8 mouse cellular contexts compared by ENCODE assay signal in the genomic region with DNA sequence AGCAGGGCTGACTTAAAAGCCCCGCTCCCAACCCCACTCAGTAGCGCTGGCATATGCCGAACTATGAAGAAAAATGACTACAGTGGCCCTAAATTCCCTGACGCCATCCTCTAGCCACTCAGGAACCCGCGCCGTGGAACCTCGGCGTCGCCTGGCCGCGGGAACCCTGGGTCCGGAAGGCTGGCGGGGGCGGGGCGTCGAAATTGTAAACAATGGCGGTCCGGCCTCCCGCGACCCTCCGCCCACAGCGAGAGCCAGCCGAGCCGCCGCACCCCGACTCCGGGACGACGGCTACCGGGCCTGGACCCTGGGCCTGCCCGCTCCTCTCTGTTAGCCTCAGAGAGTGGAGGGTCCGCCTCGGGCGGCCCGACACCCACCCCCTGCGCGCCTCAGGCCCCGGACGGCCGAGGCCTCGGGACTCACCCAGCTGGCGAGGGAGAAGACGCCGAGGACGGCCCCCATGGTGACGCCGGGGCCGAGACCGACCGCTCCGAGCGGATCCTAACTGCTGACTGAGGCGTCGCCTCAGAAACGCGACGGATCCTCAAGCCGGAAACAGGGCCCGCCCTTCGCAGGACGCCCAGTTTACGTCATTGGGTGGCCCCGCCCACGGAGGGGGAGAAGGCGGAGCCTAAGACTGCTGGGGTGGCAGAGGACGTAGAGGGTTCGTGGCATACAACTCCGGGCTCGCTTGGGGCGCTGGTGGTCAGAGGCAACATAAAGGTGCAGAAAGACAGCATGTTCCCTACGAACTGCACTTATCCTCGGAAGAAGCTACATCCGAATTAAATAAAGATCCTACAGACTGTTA. TPM values are rescaled to one million over a fixed set of nuclear protein-coding genes. Genes with fewer than 3 reads are reported as not detected.
DNase-seq lines count a peak whose midpoint lies in the region; ATAC-seq and TF ChIP-seq lines count a peak whose summit lies in the region.

A gene (minus strand): TSS at position 557 of the 811 bp plus-strand sequence.

- H3K4me3 ChIP-seq in hindbrain, embryonic 14.5 days (replicated peaks; ENCODE audit: low read length) = peak within 1 kb of the TSS; percentile 75

- ATAC-seq in Patski = peak; percentile 96
- ATAC-seq in hindbrain, embryonic 14.5 days (ENCODE audit: low FRiP score) = peak; percentile 97

- peak; percentile 60 for TF ChIP-seq CTCF in Patski (IDR thresholded peaks at IDR 0.05)

- peak; percentile 72 for DNase-seq in Patski (ENCODE audit: low read depth, low spot score)
- DNase-seq in cerebellum, postnatal 14 days = peak; percentile 99
- peak; percentile 95 to 98 for DNase-seq in frontal cortex, postnatal 25 days (ENCODE audit: low spot score in 2 of 2)
- DNase-seq in hindbrain, embryonic 14.5 days (ENCODE audit: low spot score) = peak; percentile 99
- DNase-seq in layer of hippocampus, postnatal 36 days = peak; percentile 99
- peak; percentile 99 for DNase-seq in lung, postnatal 36 days
- peak; percentile 99 for DNase-seq in retina, postnatal 1 day
- DNase-seq in urinary bladder, adult 18-20 months (ENCODE audit: low spot score in 2 of 2) = peak; percentile 99 to 100

- in situ Hi-C loops in Patski (cut with MboI; ENCODE audit: low pct_unique_long_range_greater_than_20kb) = no loop called here

- peak within 1 kb of the TSS; percentile 90 for H3K27ac ChIP-seq in hindbrain, embryonic 14.5 days

- WGBS in hindbrain, embryonic 14.5 days = under 1% methylated on average over 74 of the region's 74 CpGs

- no peaks in the 10 kb centered on the region for H3K27me3 ChIP-seq in Patski
- no peaks in the 10 kb centered on the region for H3K27me3 ChIP-seq in hindbrain, embryonic 14.5 days (ENCODE audit: control insufficient read depth, insufficient read depth, low read length)

- 0 out of 2 replicates have a peak, but pooled peaks cover under 1% of the 10 kb centered on the region for H3K9me3 ChIP-seq in hindbrain, embryonic 14.5 days (ENCODE audit: control insufficient read depth, low read length)

- H3K36me3 ChIP-seq in hindbrain, embryonic 14.5 days (replicated peaks; ENCODE audit: control insufficient read depth, insufficient read depth) = 0 out of 2 replicates have a peak, but pooled peaks cover 3% of the 10 kb centered on the region

- H3K4me1 ChIP-seq in hindbrain, embryonic 14.5 days (replicated peaks; ENCODE audit: control insufficient read depth, insufficient read depth, low read length) = peaks cover 18% of the 10 kb centered on the region

- H3K9ac ChIP-seq in hindbrain, embryonic 14.5 days = peak within 1 kb of the TSS; percentile 84

- CTCF ChIA-PET in Patski (lab: Charles Lee) = interaction anchor here (1.0 to 3.1 kb wide), 5 partner anchors 12 to 74 kb away, joined by 3 to 16 read pairs (median 5); a partner anchor contains a TSS

- peak within 1 kb of the TSS; percentile 64 for H3K4me2 ChIP-seq in hindbrain, embryonic 14.5 days (replicated peaks)

- POLR2A ChIA-PET in Patski (lab: Charles Lee) = interaction anchor here (0.8 to 1.4 kb wide), 3 partner anchors 16 to 27 kb away, joined by 3 to 4 read pairs (median 3); no protein-coding TSS in a partner anchor

RNA-seq across cellular contexts. Expression of the gene that starts here (rescaled TPM):
- 238 TPM for polyA plus RNA-seq in Patski (2021)
- 42.1 and 45.1 TPM in 2 replicates for polyA plus RNA-seq in hindbrain, embryonic 14.5 days (2014; fragmentation: Nextera tagmentation; extraction: Ambion mirVana)
- total RNA-seq in layer of hippocampus, postnatal 36 days (2021) = 100 to 1,000 TPM; 177 to 202 TPM

Comparison
In these comparisons a context has a peak if more than half of its experiments do, and no peak if none do; other contexts are left out.
1. Peak in every context shown above with its lines: DNase-seq, ATAC-seq, H3K4me3 ChIP-seq and H3K27ac ChIP-seq.